Mouse (Mus musculus): ENCODE measurements around the gene Rock2.

- TF ChIP-seq CTCF (IDR thresholded peaks at IDR 0.05; ENCODE audit: extremely low read depth, insufficient read depth, insufficient read length, insufficient replicate concordance) (no peak), POLR2A (IDR thresholded peaks at IDR 0.05; ENCODE audit: low read depth, low read length) (no peak)
Observed at GRCm38 (mm10) chr12:16886354-16886753, 8.3 kb upstream of the Rock2 start.
